Mouse (Mus musculus) adrenal gland, postnatal 4 days (tissue): Measurements from ENCODE around the gene Orc2. TPM values are rescaled to one million over a fixed set of nuclear protein-coding genes. Genes with fewer than 3 reads are reported as not detected.

Experiments used
- DNase-seq, 2 experiments: peaks; one replicate each; pipeline ENCODE4 v3.0.0; 2021 to 2022; ENCODE audit warnings: low spot score in 2 of 2, mixed read lengths in 2 of 2
- total RNA-seq, 2 experiments: library from RNA; stranded (reverse); gene quantifications; 2 replicates each; pipeline ENCODE4 v1.2.3; 2021

The Orc2 gene
- total RNA-seq, 2 experiments from 2014 or later = 27.4 to 29.4 TPM

GRCm38 (mm10) chr1:58424551-58424950 is 80.4 kb downstream of the Orc2 start:
- DNase-seq = no peak

- DNase-seq = peak; percentile 94 to 97
Measured at GRCm38 (mm10) chr1:58423371-58424248, 81.3 kb downstream of the Orc2 start, which contains the start of gene Clk1. TSS of gene Clk1 (minus strand) at chr1:58424066.

- no peak for DNase-seq
Measured at GRCm38 (mm10) chr1:58422879-58423278, 82.0 kb downstream of the Orc2 start.

GRCm38 (mm10) chr1:58420961-58421360 is 83.9 kb downstream of the Orc2 start:
- no peak for DNase-seq

- DNase-seq = no peak
Measured at GRCm38 (mm10) chr1:58420032-58420431, 84.9 kb downstream of the Orc2 start.

- no peak for DNase-seq
Measured at GRCm38 (mm10) chr1:58416048-58416447, 88.9 kb downstream of the Orc2 start.

GRCm38 (mm10) chr1:58415442-58415841 is 89.5 kb downstream of the Orc2 start:
- DNase-seq = no peak

Other genes with a start within 250 kb of the Orc2 start
- gene Aox2, start 226.8 kb downstream of the Orc2 start, total RNA-seq = under 1 TPM; 0.11 TPM
- 100 to 1,000 TPM; 180 to 189 TPM for gene Bzw1, start 112.2 kb downstream of the Orc2 start, total RNA-seq
- gene Clk1, start 81.0 kb downstream of the Orc2 start, total RNA-seq = 100 to 1,000 TPM; 195 to 199 TPM
- gene Nif3l1, start 60.0 kb downstream of the Orc2 start, total RNA-seq = 10 to 100 TPM; 19.0 to 21.2 TPM
- gene Ppil3, start 59.6 kb downstream of the Orc2 start, total RNA-seq = 10 to 100 TPM; 35.1 to 37.5 TPM
- 10 to 100 TPM; 24.3 to 27.7 TPM for gene Fam126b, start 81.2 kb upstream of the Orc2 start, total RNA-seq
- gene Ndufb3, start 81.3 kb upstream of the Orc2 start, total RNA-seq = 100 to 1,000 TPM; 101 to 118 TPM
- under 1 TPM; 0.20 to 0.25 TPM for gene Als2cr12, start 190.9 kb upstream of the Orc2 start, total RNA-seq
- 100 to 1,000 TPM; 101 to 104 TPM for gene Cflar, start 206.4 kb upstream of the Orc2 start, total RNA-seq